Mouse (Mus musculus): ENCODE measurements at regions not wholly inside any gene's neighbourhood (a gene's known extent, or its start where the extent isn't known, plus 50 kb on each side); places are given as distances from the start of the nearest gene placed in this dataset.

DNA sequence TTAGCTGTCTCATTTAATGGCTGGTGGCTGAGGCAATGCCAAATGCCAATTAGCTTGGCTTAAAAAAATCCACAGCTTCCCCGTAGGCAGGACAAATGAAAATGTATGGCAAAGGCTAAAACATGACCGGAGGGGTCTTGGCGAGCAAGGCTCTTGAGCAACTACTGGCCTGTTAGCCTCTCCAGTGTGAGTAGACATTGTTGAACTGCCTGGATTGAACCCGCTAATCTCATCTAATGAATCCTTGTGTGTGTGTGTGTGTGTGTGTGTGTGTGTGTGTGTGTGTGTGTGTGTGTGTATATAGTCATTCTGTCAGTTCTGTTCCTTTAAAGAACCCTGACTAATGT is 57.7 kb upstream of the Kl start:
- H3K36me3 ChIP-seq (ENCODE audit: control insufficient read depth, insufficient read depth, low read length): no peaks in the 10 kb centered on the region
- H3K4me3 ChIP-seq (ENCODE audit: control insufficient read depth, low read depth, low read length): no peak overlapping the region
- H3K27ac ChIP-seq (ENCODE audit: control insufficient read depth, insufficient read depth, low read depth, low read length): no peak overlapping the region
- no peaks in the 10 kb centered on the region for H3K27me3 ChIP-seq (ENCODE audit: control insufficient read depth, insufficient read depth, low read length)
- TF ChIP-seq CTCF (IDR thresholded peaks at IDR 0.05; ENCODE audit: control insufficient read depth, insufficient read depth, insufficient replicate concordance, low read depth, low read length) (no peak), POLR2A (IDR thresholded peaks at IDR 0.05; ENCODE audit: control insufficient read depth, low read depth, low read length) (no peak)
- H3K4me1 ChIP-seq (ENCODE audit: control insufficient read depth, insufficient read depth, low read length): no peaks in the 10 kb centered on the region

DNA sequence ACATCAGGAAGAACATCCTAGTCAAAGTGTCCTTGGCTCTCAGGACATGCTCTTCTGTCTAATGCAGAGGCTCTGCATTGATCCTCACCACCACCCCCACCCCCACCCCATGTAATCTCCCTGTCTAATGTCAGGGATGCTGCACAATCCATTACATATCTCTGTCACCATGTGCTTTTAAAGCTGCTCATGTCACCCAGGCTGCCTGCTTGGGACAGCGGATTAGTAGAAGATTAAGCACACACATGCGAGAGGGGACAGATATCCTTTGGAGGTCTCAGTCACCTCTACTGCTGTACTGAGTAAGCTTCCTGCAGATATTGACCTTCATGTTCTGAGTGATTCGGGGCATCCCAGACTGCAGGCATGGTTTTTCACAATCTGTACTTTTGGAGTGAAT is 50.7 kb upstream of the Kl start:
- peaks cover 4% of the 10 kb centered on the region for H3K4me1 ChIP-seq (ENCODE audit: control insufficient read depth, insufficient read depth, low read length)
- H3K4me3 ChIP-seq (ENCODE audit: control insufficient read depth, low read depth, low read length): no peak overlapping the region
- H3K27ac ChIP-seq (ENCODE audit: control insufficient read depth, insufficient read depth, low read depth, low read length): no peak overlapping the region
- H3K27me3 ChIP-seq (ENCODE audit: control insufficient read depth, insufficient read depth, low read length): no peaks in the 10 kb centered on the region
- H3K36me3 ChIP-seq (ENCODE audit: control insufficient read depth, insufficient read depth, low read length): no peaks in the 10 kb centered on the region
- TF ChIP-seq POLR2A (IDR thresholded peaks at IDR 0.05; ENCODE audit: control insufficient read depth, low read depth, low read length) (no peak), CTCF (IDR thresholded peaks at IDR 0.05; ENCODE audit: control insufficient read depth, insufficient read depth, insufficient replicate concordance, low read depth, low read length) (no peak)
